Mouse (Mus musculus) forebrain, embryonic 11.5 days (tissue): ENCODE data around the gene Wnt5b. TPM values are rescaled to one million over a fixed set of nuclear protein-coding genes. Genes with fewer than 3 reads are reported as not detected.

ENCODE experiments used
- ATAC-seq: fragments of 200-750 bp; cut with Nextera tagmentation; replicated peaks from 2 replicates; pipeline ENCODE4 v1.8.0; 2017; ENCODE audit warnings: moderate TSS enrichment; ENCODE audit not compliant: low FRiP score
- DNase-seq: peaks from one replicate; pipeline ENCODE4 v3.0.0-alpha.2; 2017; ENCODE audit warnings: low spot score
- H3K27ac ChIP-seq: fragments of 300-500 bp; sonication (generic); 2 replicates; pipeline ENCODE4 v1.5.1; 2014; ENCODE audit warnings: low read depth, low read length
- H3K27me3 ChIP-seq: fragments of 300-500 bp; sonication (generic); 2 replicates; pipeline ENCODE4 v1.6.1; 2014; ENCODE audit warnings: mild to moderate bottlenecking, low read length, mixed read lengths; ENCODE audit not compliant: control insufficient read depth, insufficient read depth
- H3K36me3 ChIP-seq: fragments of 300-500 bp; sonication (generic); 2 replicates; pipeline ENCODE4 v1.6.1; 2014; ENCODE audit warnings: mild to moderate bottlenecking, low read length, moderate library complexity, mixed read lengths; ENCODE audit not compliant: control insufficient read depth, insufficient read depth
- H3K4me1 ChIP-seq: fragments of 300-500 bp; sonication (generic); replicated peaks from 2 replicates; pipeline ENCODE4 v1.6.1; 2014; ENCODE audit warnings: low read length, mixed read lengths; ENCODE audit not compliant: control insufficient read depth, insufficient read depth
- H3K4me2 ChIP-seq: fragments of 300-500 bp; sonication (generic); 2 replicates; pipeline ENCODE4 v1.6.1; 2014; ENCODE audit warnings: low read depth, mild to moderate bottlenecking, low read length, moderate library complexity, mixed read lengths; ENCODE audit not compliant: severe bottlenecking
- H3K4me3 ChIP-seq: fragments of 300-500 bp; sonication (generic); 2 replicates; pipeline ENCODE4 v1.5.1; 2014; ENCODE audit warnings: low read depth, low read length
- H3K9ac ChIP-seq: fragments of 300-500 bp; sonication (generic); 2 replicates; pipeline ENCODE4 v1.6.1; 2014; ENCODE audit warnings: low read length
- H3K9me3 ChIP-seq: fragments of 300-500 bp; sonication (generic); 2 replicates; pipeline ENCODE4 v1.6.1; 2016; ENCODE audit warnings: low read length, mixed read lengths; ENCODE audit not compliant: control insufficient read depth
- WGBS: fragments of 180-500 bp; shearing (Covaris S2); extraction: QIAGEN DNeasy Blood & Tissue Kit; methylation state at CpG from one replicate; pipeline ENCODE4 v1.1.7; 2014; 5-methylcytosine and 5-hydroxymethylcytosine counted together
- polyA plus RNA-seq: library from polyadenylated mRNA; unstranded; fragments of >200 nt; fragmentation: Nextera tagmentation; extraction: Ambion mirVana; gene quantifications from 2 replicates; pipeline ENCODE4 v1.2.1, GENCODE M21; 2014

Gene Wnt5b
- polyA plus RNA-seq, 1 experiment from 2014 or later = 14.5 TPM

- Histone ChIP-seq H3K27ac (no peak overlapping the region), H3K9ac (peak overlapping the region; percentile 84), H3K36me3 (no peaks in the 10 kb centered on the region), H3K4me1 (peaks cover 6% of the 10 kb centered on the region; the same call in 1 of the 2 replicates), H3K27me3 (no peaks in the 10 kb centered on the region; the same call in 1 of the 2 replicates), H3K4me3 (peak overlapping the region; percentile 79), H3K9me3 (no peaks in the 10 kb centered on the region), H3K4me2 (peak overlapping the region; percentile 91)
- under 1% methylated on average over 14 of the region's 14 CpGs for WGBS
- ATAC-seq (peak; percentile 38), DNase-seq (no peak)
Observed at GRCm38 (mm10) chr6:119544518-119544864, 344 bp upstream of the Wnt5b start.

GRCm38 (mm10) chr6:119543456-119543802 is 718 bp downstream of the Wnt5b start:
- Histone ChIP-seq H3K36me3 (no peaks in the 10 kb centered on the region), H3K27ac (no peak overlapping the region), H3K4me2 (peak overlapping the region; percentile 91), H3K4me3 (peak overlapping the region; percentile 79), H3K9me3 (no peaks in the 10 kb centered on the region), H3K4me1 (peaks cover 6% of the 10 kb centered on the region; the same call in 1 of the 2 replicates), H3K9ac (peak overlapping the region; percentile 84), H3K27me3 (no peaks in the 10 kb centered on the region; the same call in 1 of the 2 replicates)
- WGBS = under 1% methylated on average over 30 of the region's 30 CpGs
- DNase-seq = peak; percentile 73
- ATAC-seq = peak; percentile 59

- no peak overlapping the region for H3K27ac ChIP-seq
- H3K36me3 ChIP-seq = no peaks in the 10 kb centered on the region
- no peak overlapping the region for H3K4me3 ChIP-seq
- no peak for ATAC-seq
- no peak overlapping the region for H3K9ac ChIP-seq
- DNase-seq = no peak
- WGBS = 84% methylated on average over 12 of the region's 12 CpGs
- H3K27me3 ChIP-seq = no peaks in the 10 kb centered on the region
- H3K4me2 ChIP-seq = no peak overlapping the region
- H3K9me3 ChIP-seq = no peaks in the 10 kb centered on the region
- H3K4me1 ChIP-seq = peaks cover 3% of the 10 kb centered on the region; the same call in 1 of the 2 replicates
Observed at GRCm38 (mm10) chr6:119535867-119536266, 8.3 kb downstream of the Wnt5b start.

- WGBS = 88% methylated on average over 9 of the region's 9 CpGs
- H3K9me3 ChIP-seq = no peaks in the 10 kb centered on the region
- no peaks in the 10 kb centered on the region for H3K4me1 ChIP-seq
- H3K9ac ChIP-seq = no peak overlapping the region
- H3K36me3 ChIP-seq = no peaks in the 10 kb centered on the region
- ATAC-seq (no peak), DNase-seq (no peak)
- H3K27ac ChIP-seq = no peak overlapping the region
- no peaks in the 10 kb centered on the region for H3K27me3 ChIP-seq
- no peak overlapping the region for H3K4me3 ChIP-seq
- H3K4me2 ChIP-seq = no peak overlapping the region
Observed at GRCm38 (mm10) chr6:119533170-119533709, 10.9 kb downstream of the Wnt5b start.

- WGBS = 92% methylated on average over 3 of the region's 3 CpGs
- no peaks in the 10 kb centered on the region for H3K27me3 ChIP-seq
- H3K4me3 ChIP-seq = no peak overlapping the region
- H3K9me3 ChIP-seq = no peaks in the 10 kb centered on the region
- ATAC-seq (no peak), DNase-seq (no peak)
- no peaks in the 10 kb centered on the region for H3K4me1 ChIP-seq
- no peak overlapping the region for H3K9ac ChIP-seq
- no peaks in the 10 kb centered on the region for H3K36me3 ChIP-seq
- no peak overlapping the region for H3K4me2 ChIP-seq
- H3K27ac ChIP-seq = no peak overlapping the region
Observed at GRCm38 (mm10) chr6:119529659-119530058, 14.5 kb downstream of the Wnt5b start.

- H3K9me3 ChIP-seq = no peaks in the 10 kb centered on the region
- H3K36me3 ChIP-seq = no peaks in the 10 kb centered on the region
- DNase-seq (no peak), ATAC-seq (no peak)
- no peak overlapping the region for H3K27ac ChIP-seq
- WGBS = 86% methylated on average over 5 of the region's 5 CpGs
- peaks cover 10% of the 10 kb centered on the region for H3K4me1 ChIP-seq
- no peaks in the 10 kb centered on the region for H3K27me3 ChIP-seq
- no peak overlapping the region for H3K9ac ChIP-seq
- H3K4me3 ChIP-seq = no peak overlapping the region
- H3K4me2 ChIP-seq = no peak overlapping the region
Observed at GRCm38 (mm10) chr6:119526498-119526897, 17.6 kb downstream of the Wnt5b start.

GRCm38 (mm10) chr6:119521931-119522391 is 22.2 kb downstream of the Wnt5b start:
- H3K4me2 ChIP-seq = no peak overlapping the region
- ATAC-seq (no peak), DNase-seq (no peak)
- no peak overlapping the region for H3K27ac ChIP-seq
- H3K9ac ChIP-seq = peak overlapping the region; percentile 3; the same call in 1 of the 2 replicates
- H3K4me1 ChIP-seq = peaks cover 10% of the 10 kb centered on the region
- no peaks in the 10 kb centered on the region for H3K36me3 ChIP-seq
- no peaks in the 10 kb centered on the region for H3K27me3 ChIP-seq
- WGBS = 46% methylated on average over 3 of the region's 3 CpGs
- H3K4me3 ChIP-seq = no peak overlapping the region
- H3K9me3 ChIP-seq = no peaks in the 10 kb centered on the region; the same call in 1 of the 2 replicates

- WGBS = 71% methylated on average over 3 of the region's 3 CpGs
- ATAC-seq = no peak
- H3K27ac ChIP-seq = no peak overlapping the region
Observed at GRCm38 (mm10) chr6:119521482-119521900, 22.7 kb downstream of the Wnt5b start.

GRCm38 (mm10) chr6:119520731-119521130 is 23.4 kb downstream of the Wnt5b start:
- H3K36me3 ChIP-seq = no peaks in the 10 kb centered on the region
- H3K4me2 ChIP-seq = no peak overlapping the region
- no peak overlapping the region for H3K4me3 ChIP-seq
- ATAC-seq (no peak), DNase-seq (no peak)
- H3K27ac ChIP-seq = no peak overlapping the region
- no peak overlapping the region for H3K9ac ChIP-seq
- H3K4me1 ChIP-seq = peaks cover 10% of the 10 kb centered on the region
- no peaks in the 10 kb centered on the region; the same call in 1 of the 2 replicates for H3K9me3 ChIP-seq
- 23% methylated on average over 9 of the region's 9 CpGs for WGBS
- no peaks in the 10 kb centered on the region for H3K27me3 ChIP-seq

More at GRCm38 (mm10) chr6:119521482-119521900, 22.7 kb downstream of the Wnt5b start:
- no peaks in the 10 kb centered on the region for H3K36me3 ChIP-seq
- no peaks in the 10 kb centered on the region; the same call in 1 of the 2 replicates for H3K9me3 ChIP-seq
- H3K27me3 ChIP-seq = no peaks in the 10 kb centered on the region
- H3K4me1 ChIP-seq = peaks cover 10% of the 10 kb centered on the region
- no peak for DNase-seq
- H3K4me2 ChIP-seq = no peak overlapping the region
- H3K4me3 ChIP-seq = no peak overlapping the region
- no peak overlapping the region for H3K9ac ChIP-seq
